Mouse (Mus musculus) embryonic fibroblast, embryonic 13.5 days (primary cell): ENCODE results near the gene Med4.

Source experiments
- CTCF ChIP-seq: IDR thresholded peaks from 2 replicates; pipeline ENCODE4 v1.5.1; 2011; ENCODE audit warnings: mild to moderate bottlenecking, control low read depth, low read length, moderate library complexity, borderline replicate concordance; ENCODE audit not compliant: insufficient read depth
- POLR2A ChIP-seq: IDR thresholded peaks from 2 replicates; pipeline ENCODE4 v1.6.1; 2011; ENCODE audit warnings: low read depth, mild to moderate bottlenecking, control low read depth, low read length, moderate library complexity

- no peak for TF ChIP-seq POLR2A
- no peak for TF ChIP-seq CTCF
These were observed 2.6 kb upstream of the Med4 start for GRCm38 (mm10) chr14:73507200-73507599.
